Mouse (Mus musculus): ENCODE measurements around the gene Nmur1.
A peak's percentile ranks its signal among the peaks of the same experiment; 100 is the strongest.
"Not testable (repeated sequence)": the region's sequence is repeated elsewhere in the genome, so short reads cannot be mapped to it uniquely, and the experiment has no call there.

The Nmur1 gene

DNA sequence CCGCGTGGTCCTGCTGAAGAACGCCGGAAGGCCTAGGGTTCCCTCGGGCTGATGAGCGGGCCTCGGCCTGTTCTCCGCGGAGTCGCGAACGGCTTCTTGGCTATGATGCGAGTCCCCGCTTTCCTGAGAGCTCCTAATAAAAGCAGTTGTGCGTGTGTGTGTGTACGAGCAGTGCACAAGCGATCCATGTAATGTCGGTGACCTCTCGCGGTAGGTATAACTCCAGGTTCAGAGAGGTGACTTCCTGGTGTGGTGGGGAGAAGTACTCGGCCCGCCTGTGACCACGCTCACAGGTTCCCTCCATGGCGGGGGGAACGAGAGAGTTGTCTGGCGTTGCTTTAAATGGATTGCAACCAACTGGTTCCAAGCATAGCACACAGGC, 66.2 kb downstream of the Nmur1 start:
- no peak for DNase-seq (ENCODE audit: low spot score in 2 of 2)

DNA sequence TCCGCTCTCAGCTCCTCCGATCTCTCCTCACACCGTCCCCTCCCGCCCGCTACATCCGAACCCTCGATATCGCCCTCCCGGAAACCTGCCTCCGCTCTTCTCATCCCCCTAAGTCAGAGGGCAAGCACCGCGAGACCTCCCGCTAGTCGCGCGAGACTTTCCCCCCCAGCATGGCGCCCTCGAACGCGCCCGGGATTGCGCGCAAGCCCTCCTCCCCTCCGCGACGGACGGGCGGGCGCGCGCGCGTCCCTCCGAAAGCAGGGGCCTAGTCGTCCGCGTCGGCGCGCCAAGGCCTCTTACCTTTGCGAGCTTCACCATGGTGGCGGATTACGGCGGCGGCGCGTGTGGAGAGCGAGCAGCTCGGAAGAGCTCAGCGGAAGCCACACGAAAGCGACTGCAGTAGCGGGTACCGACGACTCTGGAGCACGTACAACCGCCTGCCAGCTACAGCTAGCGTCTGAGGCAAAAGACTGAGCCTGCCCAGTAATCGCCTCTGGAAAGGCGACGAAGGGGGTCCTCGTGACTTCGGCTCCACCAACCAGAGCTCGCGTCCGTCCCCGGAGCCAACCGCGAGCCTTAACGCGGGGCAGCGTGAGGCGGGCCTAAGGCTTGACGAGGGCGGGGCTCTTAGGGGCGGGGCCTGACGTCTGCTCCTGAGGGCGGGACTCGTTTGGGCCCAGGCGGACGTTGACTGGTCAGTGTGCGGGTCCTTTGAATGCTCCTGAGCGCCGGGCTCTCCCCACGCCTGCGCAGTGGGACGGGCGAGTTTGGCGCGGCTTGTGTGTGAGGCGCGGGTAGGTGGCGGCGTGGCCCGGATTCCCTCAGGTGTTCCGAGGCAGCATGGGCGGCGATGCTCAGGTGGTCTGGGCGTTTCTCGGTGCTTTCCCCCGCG, 66.9 kb downstream of the Nmur1 start, which contains the start of gene Ncl:
TSS of gene Ncl (minus strand) at position 495 of the 892 bp plus-strand sequence.
- DNase-seq (ENCODE audit: low spot score in 2 of 2) = peak; percentile 98 to 99

DNA sequence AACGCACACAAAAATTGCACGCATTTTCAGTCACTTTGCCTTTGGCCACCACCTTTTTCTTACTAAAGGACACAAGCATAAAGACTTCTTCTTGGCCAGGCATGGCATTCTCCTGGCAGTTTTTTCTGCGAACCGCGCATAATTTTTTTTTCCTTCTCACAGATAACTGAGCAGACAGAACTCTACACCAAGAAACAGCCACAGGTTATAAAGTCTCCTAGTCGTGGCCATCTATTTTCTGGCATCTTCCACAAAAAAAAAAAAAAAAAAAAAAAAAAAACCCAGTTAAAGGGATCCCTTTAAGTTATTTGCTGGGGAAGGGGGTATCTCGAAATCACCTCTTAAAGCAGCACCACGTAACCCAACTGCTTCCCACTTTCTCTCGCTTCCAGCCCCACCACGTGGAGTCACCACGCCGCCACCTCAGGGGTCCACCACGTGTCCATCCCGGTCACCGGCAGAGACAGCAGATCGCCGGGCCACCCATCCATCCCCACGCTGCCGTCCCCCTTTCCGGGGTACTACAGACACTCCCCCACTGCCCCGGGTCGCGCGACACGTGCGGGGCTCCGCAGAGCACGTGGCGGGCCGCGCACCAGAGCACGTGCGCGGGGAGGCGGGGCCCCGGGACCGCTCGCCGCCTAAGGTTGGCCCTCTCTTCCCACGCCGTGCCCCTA, 67.7 kb downstream of the Nmur1 start:
- no peak for DNase-seq (ENCODE audit: low spot score in 2 of 2)

DNA sequence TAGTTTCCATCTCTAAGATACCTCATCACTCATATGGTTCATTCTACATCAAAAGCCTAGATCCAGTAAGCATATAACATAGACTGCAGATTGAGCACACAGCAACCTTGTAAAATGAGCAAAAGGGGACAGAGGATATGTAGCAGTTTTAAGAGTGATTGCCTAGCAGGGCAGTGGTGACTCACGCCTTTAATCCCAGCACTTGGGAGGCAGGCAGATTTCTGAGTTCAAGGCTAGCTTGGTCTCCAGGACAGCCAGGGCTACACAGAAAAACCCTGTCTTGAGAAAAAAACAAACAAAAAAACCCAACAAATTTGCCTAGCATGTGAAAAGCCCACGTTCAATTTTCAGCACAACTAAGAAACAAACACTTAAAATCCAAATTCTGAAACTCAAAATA, 71.8 kb downstream of the Nmur1 start:
- DNase-seq (ENCODE audit: low spot score in 2 of 2) = no peak

DNA sequence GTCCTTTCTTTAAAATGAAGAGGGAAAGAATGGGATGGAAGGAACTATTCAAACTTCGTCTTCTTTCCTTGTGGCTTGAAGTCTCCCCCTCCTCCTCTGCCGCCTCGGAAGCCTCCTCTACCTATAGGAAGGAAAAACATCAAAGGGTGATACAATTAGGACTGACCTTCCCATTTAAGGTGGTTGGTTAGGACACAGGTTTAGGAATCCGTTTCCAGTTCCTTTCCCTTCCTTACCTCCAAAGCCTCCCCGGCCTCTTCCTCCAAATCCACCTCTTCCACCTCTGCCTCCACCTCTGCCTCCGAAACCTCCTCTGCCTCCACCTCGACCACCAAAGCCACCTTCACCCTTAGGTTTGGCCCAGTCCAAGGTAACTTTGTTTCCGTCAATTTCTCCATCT, 75.5 kb downstream of the Nmur1 start:
- no peak for DNase-seq (ENCODE audit: low spot score in 2 of 2)

DNA sequence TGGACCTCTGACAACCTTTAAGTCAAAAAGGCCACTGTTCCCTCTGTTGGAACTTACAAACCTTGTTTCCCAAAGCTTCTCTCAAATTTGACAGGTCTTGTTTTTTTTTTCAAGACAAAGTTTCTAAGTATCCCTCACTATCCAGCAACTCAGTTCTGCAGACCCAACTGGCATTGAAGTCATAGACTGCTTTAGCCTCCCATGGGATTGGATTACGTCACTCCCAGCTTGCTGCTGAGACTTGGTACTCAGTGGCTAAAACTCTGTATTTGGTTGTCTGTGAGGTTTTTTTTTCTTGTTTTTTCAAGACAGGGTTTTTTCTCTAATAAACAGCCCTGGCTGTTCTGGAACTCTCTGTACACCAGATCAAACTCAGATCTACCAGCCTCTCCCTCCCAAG, 76.3 kb downstream of the Nmur1 start:
- DNase-seq (ENCODE audit: low spot score in 2 of 2) = peak in 1 of 2 experiments; percentile 12

DNA sequence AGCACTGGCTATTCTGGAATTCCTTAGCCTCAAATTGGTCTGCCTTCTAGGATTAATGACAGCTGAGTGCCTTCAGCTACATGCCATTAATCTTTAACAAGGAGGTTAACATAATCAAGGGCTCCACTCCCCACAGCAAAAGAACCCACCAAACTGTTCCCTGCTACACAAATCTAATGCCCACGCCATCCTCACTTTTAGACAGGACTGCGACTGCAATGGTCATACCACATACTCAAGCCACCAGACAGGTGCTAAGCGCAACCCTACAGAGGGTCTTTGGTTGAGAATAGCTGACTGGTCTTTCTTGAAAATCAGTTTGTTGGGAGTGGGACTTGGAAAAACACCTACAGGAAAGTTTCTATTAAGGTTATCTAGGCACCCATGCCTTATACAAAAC, 76.8 kb downstream of the Nmur1 start:
- no peak for DNase-seq (ENCODE audit: low spot score in 2 of 2)

DNA sequence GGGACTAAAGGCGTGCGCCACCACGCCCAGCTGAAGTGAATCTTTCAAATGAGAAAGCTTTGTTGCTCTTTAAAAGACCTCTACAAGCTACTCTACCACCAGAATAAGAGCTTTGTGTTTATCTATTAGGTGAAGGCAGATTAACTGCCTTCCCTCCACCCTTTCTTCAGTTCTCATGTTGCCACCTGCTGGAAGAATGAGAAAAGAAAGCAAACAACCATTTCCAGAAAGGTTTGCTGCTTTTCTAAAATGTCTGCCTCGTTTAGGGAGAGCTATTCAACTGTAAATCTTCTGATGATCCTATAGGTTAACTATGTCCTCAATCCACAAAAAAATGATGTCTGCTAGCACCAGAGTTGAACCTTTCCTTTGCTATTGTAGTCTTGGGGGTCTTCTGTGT, 77.2 kb downstream of the Nmur1 start:
- DNase-seq (ENCODE audit: low spot score in 2 of 2) = no peak

DNA sequence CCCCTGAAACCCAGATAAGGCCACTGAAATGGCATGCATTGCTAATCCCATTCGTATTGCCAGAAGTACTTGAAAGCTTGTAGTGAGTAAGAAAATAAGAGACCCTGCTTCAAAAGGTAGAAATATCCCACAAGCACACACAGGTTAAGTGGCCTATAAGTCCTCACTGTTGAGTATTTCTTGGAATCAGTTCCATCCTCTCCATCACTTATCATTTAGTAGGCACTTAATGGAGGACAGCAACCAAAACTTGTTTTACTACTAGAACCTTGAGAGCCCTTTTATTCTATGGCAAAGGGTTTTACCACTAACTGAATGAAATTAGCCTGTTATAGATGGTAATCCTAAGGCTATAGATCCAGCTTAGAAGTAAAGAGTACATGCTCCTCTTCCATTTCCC, 77.9 kb downstream of the Nmur1 start:
- no peak for DNase-seq (ENCODE audit: low spot score in 2 of 2)

DNA sequence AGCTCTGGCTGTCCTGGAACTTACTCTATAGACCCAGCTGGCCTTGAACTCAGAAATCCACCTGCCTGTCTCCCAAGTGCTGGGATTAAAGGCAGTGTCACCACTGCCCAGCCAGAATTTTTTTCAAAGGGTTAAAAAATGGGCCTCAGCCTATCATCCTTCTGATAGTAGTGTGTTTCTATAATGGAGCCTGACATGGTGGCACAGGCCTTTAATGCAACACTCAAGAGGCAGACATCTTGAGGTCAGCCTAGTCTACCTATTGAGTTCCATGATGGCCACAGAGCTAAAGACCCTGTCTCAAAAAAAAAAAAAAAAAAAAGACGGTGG, 78.3 kb downstream of the Nmur1 start:
- DNase-seq (ENCODE audit: low spot score in 2 of 2) = no peak

DNA sequence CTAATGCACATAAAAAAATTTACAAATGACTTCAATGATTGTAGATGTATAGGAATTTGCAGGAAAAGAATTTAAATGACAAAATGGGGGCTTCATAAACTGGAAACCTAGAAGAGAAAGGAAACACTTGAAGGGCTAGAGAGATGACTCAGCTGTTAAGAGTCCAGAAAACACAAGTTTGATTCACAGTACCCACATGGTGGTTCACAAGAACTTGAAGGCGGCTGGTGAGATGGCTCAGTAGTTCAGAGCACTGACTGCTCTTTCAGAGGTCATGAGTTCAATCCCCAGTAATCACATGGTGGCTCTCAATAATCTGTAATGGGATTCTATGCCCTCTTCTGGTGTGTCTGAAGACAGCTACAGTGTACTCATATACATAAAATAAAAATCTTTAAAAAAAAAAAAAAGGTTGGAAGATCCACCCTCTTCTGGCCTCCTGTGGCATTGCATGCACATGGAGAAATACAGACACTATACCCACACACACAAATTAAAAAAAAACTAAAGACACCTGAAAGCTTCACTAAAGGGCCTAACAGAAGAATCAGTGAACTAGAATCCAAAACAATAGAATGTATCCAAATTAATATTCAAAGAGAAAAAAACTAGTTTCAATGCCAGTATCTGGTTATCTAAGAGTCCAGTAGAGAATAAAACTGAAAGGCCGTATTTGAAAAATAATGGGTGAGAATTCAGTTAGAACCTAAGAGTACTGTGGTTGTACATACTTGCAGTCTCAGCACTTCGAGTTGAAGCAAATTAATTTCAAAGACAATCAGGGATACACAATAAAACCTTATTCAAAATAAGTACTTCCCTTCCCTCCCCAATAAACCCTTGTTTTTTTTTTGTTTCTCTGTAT, 78.9 kb downstream of the Nmur1 start:
- DNase-seq (ENCODE audit: low spot score in 2 of 2) = no peak

DNA sequence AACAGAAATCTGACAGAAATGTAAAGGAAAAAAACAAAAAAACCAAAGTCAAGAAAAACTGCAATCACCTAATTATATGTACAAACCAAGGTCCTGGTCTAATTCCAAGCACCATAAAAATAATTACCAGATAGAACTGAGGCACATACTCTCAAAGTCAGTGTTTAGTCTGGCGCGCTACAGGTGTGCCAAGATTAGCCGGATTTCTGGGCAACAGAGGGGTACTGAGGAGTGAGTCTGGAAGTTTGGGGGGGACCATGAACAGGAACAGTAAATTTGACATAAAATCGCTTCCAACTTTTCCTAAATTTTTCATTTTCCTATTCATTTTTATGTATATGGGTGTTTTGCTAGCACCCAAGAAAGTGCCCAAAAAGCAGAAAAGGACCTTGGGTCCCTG, 80.1 kb downstream of the Nmur1 start:
- no peak for DNase-seq (ENCODE audit: low spot score in 2 of 2)

DNA sequence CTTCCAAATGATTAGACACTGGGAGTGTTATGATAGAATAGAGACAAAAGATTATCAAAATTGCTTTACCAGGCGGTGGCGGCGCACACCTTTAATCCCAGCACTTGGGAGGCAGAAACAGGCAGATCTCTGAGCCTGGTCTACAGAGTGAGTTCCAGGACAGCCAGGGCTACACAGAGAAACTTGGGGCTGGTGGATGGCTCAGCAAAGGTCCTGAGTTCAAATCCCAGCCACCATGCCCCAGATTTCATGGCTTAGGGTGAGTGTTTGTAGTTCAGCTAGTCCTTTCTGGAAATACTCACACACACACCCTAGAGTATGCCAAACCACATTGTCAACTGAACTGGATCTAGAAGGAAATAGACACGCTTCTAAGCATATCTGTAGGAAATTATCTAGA, 81.0 kb downstream of the Nmur1 start:
- no peak for DNase-seq (ENCODE audit: low spot score in 2 of 2)

DNA sequence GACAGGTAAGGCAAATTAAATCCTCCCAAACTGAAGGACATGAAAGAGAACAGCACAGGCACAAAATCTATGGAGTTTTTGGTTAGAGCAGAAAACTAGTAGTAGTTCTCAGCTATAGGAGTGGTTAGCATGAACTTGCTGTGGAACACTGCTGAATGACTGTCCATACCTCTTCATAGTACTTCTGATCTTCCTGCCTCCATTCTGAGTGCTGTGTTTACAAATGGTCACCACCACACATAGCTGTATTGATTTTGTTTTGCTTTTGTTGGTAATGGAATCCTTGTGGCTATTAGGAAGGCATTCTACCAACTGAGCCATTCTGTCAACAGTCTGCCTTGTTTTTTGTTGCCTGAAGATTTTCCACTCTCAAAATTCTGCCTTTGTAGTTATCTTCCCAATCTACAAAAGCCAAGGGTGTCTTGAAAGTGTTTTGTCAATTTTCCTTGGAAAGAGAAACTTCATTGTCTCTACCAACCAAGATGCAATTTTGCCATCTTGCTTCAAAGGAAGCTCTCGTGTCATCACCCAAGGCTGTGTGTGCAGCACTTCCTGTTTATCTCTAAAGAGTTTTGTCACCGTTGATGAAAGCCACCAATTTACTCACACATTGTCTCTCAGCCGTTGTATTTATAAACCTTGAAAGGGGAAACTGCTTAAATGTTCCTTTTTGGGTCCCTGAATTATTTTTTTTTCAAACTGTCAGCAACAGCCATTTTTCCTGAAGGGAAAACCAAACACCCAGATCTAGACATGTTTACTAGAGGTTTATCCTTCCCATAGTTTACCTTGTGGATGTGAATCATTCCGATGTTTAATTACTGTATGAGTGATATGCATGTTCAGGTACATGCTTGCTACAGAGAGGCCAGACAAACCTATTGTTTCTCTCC, 81.8 kb downstream of the Nmur1 start:
- no peak for DNase-seq (ENCODE audit: low spot score in 2 of 2)

DNA sequence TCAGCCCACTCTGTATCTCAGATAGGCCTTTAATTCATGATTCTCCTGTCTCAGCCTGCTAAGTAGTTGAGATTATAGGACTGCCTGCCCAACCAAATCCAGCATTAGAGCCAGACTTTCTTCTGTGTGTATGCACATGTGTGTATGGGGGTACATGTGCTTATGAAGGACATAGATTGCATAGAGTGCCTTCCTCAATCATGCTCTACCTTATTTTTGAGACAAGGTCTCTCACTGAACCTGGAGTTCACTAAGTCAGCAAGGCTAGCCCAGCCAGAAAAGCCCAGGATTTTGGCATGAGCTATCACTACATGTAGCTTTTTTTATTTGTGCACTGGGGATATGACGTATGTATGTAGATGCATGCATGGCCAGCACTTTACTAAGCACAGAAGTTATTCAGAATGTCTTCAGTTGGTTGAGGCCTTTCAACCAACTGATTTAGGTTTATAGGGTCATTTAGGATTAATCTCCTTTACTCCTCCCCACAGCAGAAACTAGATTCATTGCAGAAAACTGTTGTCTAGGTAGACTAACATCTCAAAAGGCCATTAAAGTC, 82.9 kb downstream of the Nmur1 start:
- DNase-seq (ENCODE audit: low spot score in 2 of 2) = no peak

DNA sequence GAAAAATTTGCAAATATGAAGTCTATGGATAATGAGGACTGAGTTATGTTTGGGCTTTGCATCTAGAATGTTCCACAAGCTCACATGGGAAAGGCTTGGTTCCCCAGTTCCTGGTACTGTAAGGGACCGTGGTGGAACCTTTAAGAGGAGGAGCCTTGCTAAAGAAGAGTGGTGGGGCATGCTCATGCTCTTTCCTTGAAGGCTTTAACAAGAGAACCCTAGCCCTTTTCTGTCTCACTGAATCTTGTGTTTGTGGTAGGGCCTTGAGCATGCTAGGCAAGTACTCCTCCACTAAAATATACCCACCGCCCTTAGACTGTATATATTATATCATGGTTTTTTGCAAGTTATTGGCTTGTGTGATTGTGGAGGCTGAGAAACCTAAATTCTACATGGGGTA, 83.7 kb downstream of the Nmur1 start:
- DNase-seq (ENCODE audit: low spot score in 2 of 2) = no peak

DNA sequence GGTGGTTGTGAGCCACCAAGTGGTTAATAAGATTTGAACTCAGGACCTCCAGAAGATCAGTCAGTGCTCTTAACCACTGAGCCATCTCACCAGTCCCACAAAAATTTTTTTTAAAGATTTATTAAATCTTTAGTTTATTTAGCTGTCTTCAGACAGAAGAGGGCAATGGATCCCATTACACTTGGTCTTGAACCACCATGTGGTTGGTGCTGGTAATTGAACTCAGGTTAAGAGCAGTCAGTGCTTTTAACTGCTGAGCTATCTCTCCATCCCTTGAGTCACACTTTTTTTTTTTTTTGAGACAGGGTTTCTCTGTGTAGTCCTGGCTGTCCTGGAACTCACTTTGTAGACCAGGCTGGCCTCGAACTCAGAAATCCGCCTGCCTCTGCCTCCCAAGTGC, 84.9 kb downstream of the Nmur1 start:
- not testable (repeated sequence) for DNase-seq (ENCODE audit: low spot score in 2 of 2)

DNA sequence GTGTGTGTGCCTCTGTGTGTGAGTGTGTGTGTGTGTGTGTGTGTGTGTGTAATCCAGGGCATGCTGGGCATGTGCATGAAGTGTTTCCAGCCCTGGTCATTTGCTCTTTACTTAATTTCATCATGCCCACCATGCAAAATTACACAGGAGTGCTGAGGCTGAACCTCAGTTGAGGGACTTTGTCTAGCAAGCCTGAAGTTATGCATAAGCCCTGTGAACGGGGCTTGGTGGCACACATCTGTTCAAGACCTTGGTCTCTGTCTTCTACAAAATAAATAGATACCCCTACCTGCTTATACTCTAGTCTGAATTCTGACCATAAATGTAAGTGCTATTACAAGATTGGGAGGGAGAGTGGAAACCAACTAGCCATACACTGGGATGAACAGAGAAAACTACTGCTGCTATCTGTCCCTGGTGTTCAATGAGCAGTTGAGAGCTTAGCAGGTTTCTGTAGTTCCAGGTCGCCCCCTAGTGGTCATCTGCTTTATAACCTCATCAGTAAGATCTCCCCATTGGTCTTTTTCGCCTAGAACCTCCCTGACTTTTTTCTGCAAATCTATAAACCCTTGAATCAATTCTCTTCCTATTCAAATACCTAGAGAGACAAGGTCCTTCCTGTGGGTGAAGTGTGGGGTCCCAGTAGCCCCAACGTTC, 86.7 kb downstream of the Nmur1 start:
- peak; percentile 60 to 76 for DNase-seq (ENCODE audit: low spot score in 2 of 2)

DNA sequence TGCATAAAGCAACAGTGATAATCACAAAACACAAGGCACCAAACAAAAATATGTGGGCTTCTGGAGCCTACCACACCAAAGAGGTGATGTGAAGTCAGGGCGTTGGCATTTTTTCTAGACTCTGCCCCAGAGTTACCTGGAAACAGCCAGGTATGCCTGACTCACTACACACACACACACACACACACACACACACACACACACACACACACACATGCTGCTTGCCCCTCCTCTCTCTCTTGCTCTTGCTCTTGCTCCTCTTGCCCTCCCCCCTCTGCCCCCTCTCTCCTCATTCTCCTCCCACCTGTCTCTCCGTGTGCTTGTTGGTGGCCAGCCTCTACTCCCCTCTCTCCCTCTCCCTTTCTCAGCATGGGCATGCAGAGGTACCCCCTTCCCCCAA, 89.7 kb downstream of the Nmur1 start:
- DNase-seq (ENCODE audit: low spot score in 2 of 2) = no peak
